Mouse (Mus musculus): ENCODE data around the gene Enho. TPM values are rescaled to one million over a fixed set of nuclear protein-coding genes. Genes with fewer than 3 reads are reported as not detected.

Gene Enho
- total RNA-seq, 2 experiments from 2014 or later = 6.7 to 9.9 TPM

DNA sequence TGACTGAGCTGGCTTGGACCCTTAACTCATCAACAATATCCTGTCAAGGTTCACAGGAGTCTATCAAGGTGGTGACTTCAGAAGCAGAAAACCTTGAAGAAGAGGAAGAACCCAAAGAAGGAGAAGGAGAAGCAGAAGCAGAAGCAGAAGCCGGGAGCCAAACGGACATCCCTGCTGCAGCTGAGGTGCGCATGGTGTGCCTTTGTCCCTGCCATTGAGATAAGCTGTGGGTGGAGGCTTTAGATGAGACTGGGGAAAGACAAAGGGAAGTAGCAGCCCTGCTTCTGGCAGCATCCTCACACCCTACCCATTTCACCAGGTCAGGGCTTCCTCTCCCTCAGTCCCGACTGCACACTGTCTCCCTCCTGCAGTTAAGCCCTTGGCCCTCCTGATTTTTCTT is 37.3 kb downstream of the Enho start:
- DNase-seq = no peak
- intact Hi-C loops (cut with DNase I; ENCODE audit: low total_unique reads) = loop anchor here (5.0 kb wide), 1 partner anchor 51 kb away; no protein-coding TSS in a partner anchor

Other genes starting within 250 kb of the Enho start
- gene Kif24, start 175.4 kb downstream of the Enho start, total RNA-seq (2021) = 1 to 10 TPM in 1 of 2 experiments, under 1 TPM in 1; 0.86 to 1.3 TPM
- 10 to 100 TPM; 20.8 to 22.4 TPM for gene Nudt2, start 175.2 kb downstream of the Enho start, total RNA-seq (2021)
- 10 to 100 TPM; 60.1 to 60.8 TPM for gene AI464131, start 137.2 kb downstream of the Enho start, total RNA-seq (2021)
- gene 1110017D15Rik, start 123.0 kb downstream of the Enho start, total RNA-seq (2021) = under 1 TPM in 1 of 2 experiments, not detected in 1; 0.37 TPM
- gene Fam219a, start 70.8 kb downstream of the Enho start, total RNA-seq (2021) = 10 to 100 TPM; 16.2 to 17.1 TPM
- under 1 TPM; 0.47 to 0.58 TPM for gene Dnaic1, start 70.5 kb downstream of the Enho start, total RNA-seq (2021)
- gene Cntfr, start 56.8 kb upstream of the Enho start, total RNA-seq (2021) = 10 to 100 TPM; 15.3 to 38.0 TPM
- gene Il11ra1, start 59.7 kb upstream of the Enho start, total RNA-seq (2021) = 10 to 100 TPM; 49.3 to 56.9 TPM
- 10 to 100 TPM; 40.3 to 49.9 TPM for gene Rpp25l, start 73.2 kb upstream of the Enho start, total RNA-seq (2021)
- gene Dctn3, start 82.8 kb upstream of the Enho start, total RNA-seq (2021) = 10 to 100 TPM; 39.6 to 44.8 TPM
- gene Arid3c, start 90.8 kb upstream of the Enho start, total RNA-seq (2021) = not detected
- 10 to 100 TPM; 26.5 to 27.0 TPM for gene Galt, start 114.9 kb upstream of the Enho start, total RNA-seq (2021)
- 10 to 100 TPM; 12.0 to 15.6 TPM for gene Sigmar1, start 115.8 kb upstream of the Enho start, total RNA-seq (2021)
- 10 to 100 TPM; 27.3 to 31.4 TPM for gene Ccl27a, start 133.9 kb upstream of the Enho start, total RNA-seq (2021)